Mouse (Mus musculus): ENCODE measurements around the gene Tph1. TPM values are rescaled to one million over a fixed set of nuclear protein-coding genes. Genes with fewer than 3 reads are reported as not detected.
"Not testable (repeated sequence)": the region's sequence is repeated elsewhere in the genome, so short reads cannot be mapped to it uniquely, and the experiment has no call there.

The Tph1 gene
- polyA plus RNA-seq (2012; rRNA removed), result 0.29 and 0.66 TPM in 2 replicates

- DNase-seq (ENCODE audit: low read depth), result no peak
Observed at GRCm38 (mm10) chr7:46672160-46672672, at the start of gene Tph1. Tph1 (minus strand) TSS chr7:46672537.

DNA sequence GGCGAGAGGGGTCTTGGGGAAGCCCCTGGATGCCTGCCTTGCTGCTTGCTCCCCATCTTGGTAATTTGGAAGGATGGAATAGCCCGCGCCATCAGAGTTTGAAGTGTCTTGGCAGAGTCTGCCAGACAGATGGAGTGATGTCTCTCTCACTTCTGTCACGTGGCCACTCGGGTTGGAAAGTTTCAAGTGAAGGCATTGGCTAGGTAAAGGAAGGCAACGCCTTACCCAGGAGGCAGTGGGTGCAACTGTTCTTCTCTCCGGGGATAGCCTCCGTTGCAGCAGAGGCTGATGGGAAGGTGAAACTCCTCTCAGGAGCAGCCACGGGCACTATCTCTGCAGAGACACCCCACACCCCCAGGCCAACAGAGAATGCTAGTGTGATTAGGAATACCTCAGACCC is 48.1 kb upstream of the Tph1 start:
- no peak for DNase-seq (ENCODE audit: low read depth)

GRCm38 (mm10) chr7:46719526-46719925 is 47.2 kb upstream of the Tph1 start:
- DNase-seq (ENCODE audit: low read depth), result peak; percentile 64

GRCm38 (mm10) chr7:46718591-46719270 is 46.4 kb upstream of the Tph1 start:
- no peak for DNase-seq (ENCODE audit: low read depth)

GRCm38 (mm10) chr7:46716897-46717296 is 44.6 kb upstream of the Tph1 start:
- DNase-seq (ENCODE audit: low read depth), result no peak

- no peak for DNase-seq (ENCODE audit: low read depth)
Observed at GRCm38 (mm10) chr7:46715600-46715999, 43.3 kb upstream of the Tph1 start, which contains the start of gene Saa3. Saa3 (minus strand) TSS chr7:46715700.

DNA sequence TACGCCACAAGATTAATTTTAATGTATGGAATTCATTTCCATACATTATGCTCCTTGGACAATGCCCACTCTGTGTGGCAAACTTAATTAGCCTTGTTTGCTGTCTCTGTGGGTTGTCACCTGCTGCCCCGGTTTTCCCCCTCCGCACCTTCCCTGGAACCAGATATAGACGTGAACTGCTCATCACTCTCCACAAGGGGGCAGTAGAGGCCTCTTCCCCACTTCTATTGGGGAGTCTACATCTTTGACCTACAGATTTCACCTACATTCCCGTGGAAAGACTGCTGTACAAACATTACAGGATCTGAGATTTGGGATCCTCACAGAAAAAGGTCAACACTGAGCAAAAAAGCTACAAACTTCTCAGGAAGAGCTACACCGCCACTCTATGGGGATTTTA is 42.2 kb upstream of the Tph1 start:
- no peak for DNase-seq (ENCODE audit: low read depth)

DNA sequence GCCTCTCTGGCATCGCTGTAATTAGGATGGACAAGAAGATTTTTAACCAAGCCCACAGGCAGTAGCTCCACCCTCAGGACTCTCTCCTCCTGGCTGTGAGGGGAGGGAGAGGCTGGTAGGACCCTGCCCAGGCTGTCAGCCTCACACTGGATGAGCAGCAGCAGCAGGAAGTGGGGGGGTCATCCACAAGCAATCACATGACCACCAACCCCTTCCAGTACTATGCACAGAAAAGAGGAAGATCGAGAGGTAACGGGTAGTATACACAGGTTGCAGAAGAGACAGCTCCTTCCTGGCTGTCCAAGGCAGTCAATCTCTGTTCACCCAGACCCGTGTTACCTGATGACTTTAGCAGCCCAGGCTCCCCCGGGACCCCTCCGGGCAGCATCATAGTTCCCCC is 39.9 kb upstream of the Tph1 start:
- no peak for DNase-seq (ENCODE audit: low read depth)

DNA sequence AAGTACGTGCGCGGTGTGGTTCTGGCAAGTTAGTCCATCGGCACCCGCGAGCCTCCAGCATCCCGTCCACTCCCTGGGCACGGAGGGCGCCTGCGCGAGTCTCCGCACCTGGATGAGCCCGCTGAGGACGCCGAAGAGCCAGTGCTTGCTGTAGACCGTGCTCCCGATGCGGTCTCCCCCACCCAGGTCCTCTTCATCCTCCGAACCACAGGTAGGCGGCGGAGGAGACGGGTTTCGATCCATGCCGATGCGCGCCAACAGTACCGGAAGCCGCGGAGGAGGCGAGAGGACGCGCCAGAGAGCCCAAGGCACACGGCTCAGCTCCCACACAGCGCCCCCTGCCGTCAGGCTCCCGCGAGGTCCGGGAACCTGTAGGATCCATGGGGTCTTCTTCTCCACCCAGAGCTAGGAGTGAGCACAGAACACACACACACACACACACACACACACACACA is 38.1 kb upstream of the Tph1 start, which contains the start of gene Saal1:
Gene Saal1 (minus strand): TSS at position 291 of the 455 bp plus-strand sequence.
- DNase-seq (ENCODE audit: low read depth), result peak; percentile 19

DNA sequence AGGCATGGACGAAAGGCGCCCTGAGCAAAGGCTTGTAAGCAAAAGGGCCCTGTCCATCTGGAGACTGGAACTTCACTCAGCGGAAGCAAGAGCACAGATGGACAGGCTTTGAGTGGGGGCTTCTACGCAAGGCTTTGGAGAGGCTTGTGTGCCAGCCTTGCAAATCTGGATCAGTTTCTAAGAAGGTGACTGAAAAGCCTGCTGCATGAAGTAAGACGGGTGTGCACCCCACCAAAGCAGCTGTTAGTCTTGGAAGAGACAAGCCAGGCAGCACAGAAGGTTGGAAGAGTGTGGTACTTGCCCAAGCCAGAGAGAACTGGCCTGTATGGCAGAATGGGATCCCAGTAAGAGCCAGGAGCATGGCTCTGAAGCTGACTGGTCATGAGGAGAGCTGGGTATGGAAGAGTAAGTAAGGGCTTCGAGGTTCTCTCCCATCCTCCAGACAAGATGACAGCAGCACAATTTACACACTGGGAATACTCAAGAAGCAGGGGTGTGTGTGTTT is 28.2 kb upstream of the Tph1 start:
- DNase-seq (ENCODE audit: low read depth), result no peak

DNA sequence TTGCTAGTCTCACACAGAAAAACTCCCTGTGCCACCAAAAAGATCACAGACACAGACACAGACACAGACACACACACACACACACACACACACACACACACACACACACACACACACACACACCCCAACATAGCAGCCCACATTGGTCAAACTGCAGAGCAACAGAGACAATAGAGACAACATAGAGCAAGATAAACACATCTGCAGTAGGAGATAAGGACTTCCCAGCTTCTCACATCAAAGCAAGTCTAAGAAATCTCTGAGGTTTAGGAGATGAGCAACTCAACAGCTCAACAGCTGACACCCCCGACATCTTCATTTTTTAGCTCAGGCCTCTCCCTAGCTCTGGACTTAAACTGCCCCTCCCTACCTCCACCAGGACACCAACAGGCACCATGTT is 24.4 kb upstream of the Tph1 start:
- DNase-seq (ENCODE audit: low read depth), result no peak

DNA sequence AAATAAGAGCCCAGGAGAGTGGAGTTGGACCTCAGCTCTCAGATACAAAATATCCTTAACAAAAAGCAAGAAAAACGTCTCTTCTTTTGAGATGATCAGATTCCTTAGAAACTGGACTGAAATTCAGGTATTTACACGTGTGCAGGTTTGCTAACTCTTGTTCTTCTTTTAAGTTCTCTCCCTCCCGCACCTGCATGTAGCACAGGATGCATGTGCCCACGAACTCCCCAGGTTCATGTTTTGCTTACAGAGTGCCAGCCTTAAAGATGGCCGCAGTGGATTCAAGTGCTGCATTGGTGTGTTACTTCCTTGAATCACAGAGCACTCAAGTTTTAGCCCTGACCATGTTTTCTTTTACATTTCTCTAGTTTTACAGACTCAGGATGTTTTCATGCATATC is 14.5 kb upstream of the Tph1 start:
- no peak for DNase-seq (ENCODE audit: low read depth)

DNA sequence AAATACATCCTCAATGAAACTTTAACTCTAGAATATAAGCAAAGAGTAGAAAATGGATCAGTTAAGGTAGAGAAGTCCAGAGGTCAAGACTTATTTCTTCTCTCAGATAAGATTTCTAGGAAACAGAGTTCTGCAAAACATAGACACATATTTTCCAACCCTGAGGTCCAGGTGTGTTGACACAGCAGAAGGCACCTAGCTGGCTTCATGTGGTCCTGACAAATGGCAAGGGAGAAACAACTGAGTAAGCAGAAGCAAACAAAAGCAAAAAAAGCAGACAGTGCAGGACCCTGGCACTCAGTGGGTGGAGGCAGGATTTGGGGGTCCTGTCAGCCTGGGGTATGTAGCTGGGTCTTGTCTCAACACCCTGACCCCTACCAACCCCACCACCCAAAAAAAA is 8.4 kb upstream of the Tph1 start:
- DNase-seq (ENCODE audit: low read depth), result no peak

DNA sequence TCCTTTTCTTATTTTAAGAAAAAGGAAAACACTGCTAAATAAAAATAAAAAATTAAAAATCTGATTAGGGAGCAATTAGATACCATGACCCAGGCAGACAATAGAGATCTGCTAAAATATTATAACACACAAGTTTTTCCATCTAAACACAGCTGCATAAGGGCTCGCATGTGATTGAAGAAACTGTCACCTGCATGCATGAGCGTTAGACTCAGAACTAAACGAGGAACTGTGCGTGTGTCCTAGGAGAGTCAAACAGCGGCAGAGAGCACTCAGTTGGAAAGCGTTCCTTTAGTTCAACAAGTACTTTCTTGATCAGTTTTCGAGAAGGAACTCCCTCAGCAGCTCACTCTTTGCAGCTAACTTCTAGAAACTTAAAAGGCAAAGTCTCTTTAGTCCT is 6.7 kb upstream of the Tph1 start:
- DNase-seq (ENCODE audit: low read depth), result not testable (repeated sequence)

GRCm38 (mm10) chr7:46678417-46678816 is 6.1 kb upstream of the Tph1 start:
- DNase-seq (ENCODE audit: low read depth), result no peak

- no peak for DNase-seq (ENCODE audit: low read depth)
Observed at GRCm38 (mm10) chr7:46676808-46677360, 4.5 kb upstream of the Tph1 start.

DNA sequence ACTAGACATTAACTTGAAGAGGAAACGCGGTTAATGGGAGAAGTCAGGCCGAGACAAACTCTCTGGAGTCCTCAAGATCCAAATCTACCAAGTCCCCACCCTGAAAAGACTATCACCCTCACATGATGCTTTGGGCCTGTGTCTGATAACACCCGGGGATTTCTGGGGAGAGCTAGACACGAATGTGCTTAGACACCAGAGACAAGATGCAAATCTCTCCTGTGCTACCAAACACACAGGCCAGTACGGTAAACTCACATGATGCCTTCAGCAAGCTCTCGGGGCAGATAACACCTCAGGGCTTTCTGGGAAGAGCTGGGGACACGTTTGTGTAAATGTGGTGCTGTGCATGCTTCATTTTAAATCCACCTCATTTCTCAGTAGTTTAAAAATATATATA is 3.5 kb upstream of the Tph1 start:
- DNase-seq (ENCODE audit: low read depth), result no peak

GRCm38 (mm10) chr7:46675061-46675460 is 2.7 kb upstream of the Tph1 start:
- DNase-seq (ENCODE audit: low read depth), result no peak

DNA sequence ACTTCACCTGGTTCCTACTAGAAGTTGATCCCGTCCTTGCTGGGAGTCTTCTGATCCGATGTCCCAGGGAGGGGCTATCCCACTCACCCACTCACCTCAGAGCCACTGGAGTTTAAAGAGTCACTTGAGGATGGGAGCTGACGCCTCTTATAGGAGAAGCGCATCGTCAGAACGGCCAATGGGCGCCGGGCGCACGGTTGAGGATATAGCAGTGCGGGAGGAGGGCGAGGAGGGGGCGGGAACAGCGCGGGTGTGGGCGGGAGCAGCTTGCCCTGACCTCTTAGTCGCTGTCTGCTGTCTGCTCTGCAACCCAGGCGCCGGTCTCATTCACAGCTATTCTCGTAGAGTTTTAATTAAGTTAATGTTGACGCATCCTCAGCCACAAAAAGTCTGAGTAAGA is 5.1 kb downstream of the Tph1 start:
- no peak for DNase-seq (ENCODE audit: low read depth)

- DNase-seq (ENCODE audit: low read depth), result no peak
Observed at GRCm38 (mm10) chr7:46665236-46665635, 7.1 kb downstream of the Tph1 start.

GRCm38 (mm10) chr7:46661591-46662090 is 10.7 kb downstream of the Tph1 start:
- DNase-seq (ENCODE audit: low read depth), result no peak

- no peak for DNase-seq (ENCODE audit: low read depth)
Observed at GRCm38 (mm10) chr7:46652279-46652678, 20.1 kb downstream of the Tph1 start.

DNA sequence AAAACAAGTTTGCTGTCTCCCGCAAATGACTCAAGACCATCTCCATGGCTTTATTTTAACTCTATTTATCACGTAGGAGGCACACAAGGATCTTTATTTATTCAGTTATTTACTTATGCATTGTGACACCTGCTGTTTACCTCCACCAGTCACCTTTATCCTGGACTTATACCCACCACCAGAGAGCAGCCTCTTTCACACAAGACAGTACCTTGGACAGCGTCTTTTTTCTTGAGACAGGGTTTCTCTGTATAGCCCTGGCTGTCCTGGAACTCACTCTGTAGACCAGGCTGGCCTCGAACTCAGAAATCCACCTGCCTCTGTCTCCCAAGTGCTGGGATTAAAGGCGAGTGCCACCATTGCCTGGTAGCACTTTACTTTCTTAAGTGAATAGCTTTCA is 22.1 kb downstream of the Tph1 start:
- not testable (repeated sequence) for DNase-seq (ENCODE audit: low read depth)

Measured in gonadal fat pad, adult 2 months (tissue).